Mouse (Mus musculus) layer of hippocampus, adult 6 months (tissue): ENCODE data around the gene Sf3b3. TPM values are rescaled to one million over a fixed set of nuclear protein-coding genes. Genes with fewer than 3 reads are reported as not detected.

Experiments used
- long read RNA-seq, 2 experiments: library from polyadenylated mRNA; unstranded; transcript quantifications; one replicate each; pipeline ENCODE4 v2.0.0; 2019 to 2020
- polyA plus RNA-seq: library from polyadenylated mRNA; unstranded; fragments of <200 nt; fragmentation: Nextera tagmentation; gene quantifications from 2 replicates; pipeline ENCODE4 v1.2.3, GENCODE M21; 2021

The Sf3b3 gene
- polyA plus RNA-seq, result 25.0 and 29.1 TPM in 2 replicates
- long read RNA-seq, experiment 1, full-length matches to known transcripts, result 31 of 60 reads
- long read RNA-seq, experiment 1, partial matches to known transcripts, result 23 of 60 reads
- long read RNA-seq, experiment 1, other reads (novel, unspliced or antisense), result 6 of 60 reads
- long read RNA-seq, experiment 2, full-length matches to known transcripts, result 285 of 359 reads
- long read RNA-seq, experiment 2, partial matches to known transcripts, result 27 of 359 reads
- long read RNA-seq, experiment 2, other reads (novel, unspliced or antisense), result 47 of 359 reads

DNA sequence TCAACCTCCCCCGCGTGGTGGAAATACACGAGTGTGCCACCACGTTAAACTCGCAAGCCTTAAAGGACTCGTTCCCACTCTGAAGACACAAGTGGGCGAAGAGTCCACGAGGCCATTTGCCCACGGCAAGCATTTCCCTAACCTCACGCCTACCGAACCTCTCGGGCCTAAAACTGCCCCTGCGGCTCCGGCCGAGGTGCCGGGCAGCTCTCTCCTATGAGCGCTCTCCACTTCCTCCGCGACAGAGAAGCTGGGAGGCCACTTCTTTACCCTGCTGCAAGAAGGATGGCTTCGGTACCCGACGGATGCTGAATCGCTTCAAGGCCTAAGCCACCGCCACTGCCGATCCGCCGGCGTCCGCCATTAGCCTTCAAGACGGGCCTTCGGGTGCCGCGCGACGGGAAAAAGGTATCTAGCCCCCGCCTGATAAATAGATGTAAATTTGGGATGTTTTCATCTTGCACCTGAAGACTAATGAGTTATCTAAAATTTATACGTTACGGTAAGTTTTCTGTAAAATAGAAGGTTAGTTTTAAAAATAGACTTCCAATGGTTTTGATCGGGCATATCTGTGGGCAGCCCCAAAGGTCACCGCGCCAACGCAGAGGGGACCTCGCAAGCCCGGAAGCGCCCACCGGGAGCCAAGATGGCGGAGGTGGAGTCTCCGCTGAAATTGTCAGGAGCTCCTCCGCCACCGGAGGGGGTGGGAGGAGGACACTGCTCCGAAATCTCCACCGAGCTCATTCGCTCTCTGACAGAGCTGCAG is at the start of gene Sf3b3, which contains the start of gene Cog4:
Gene Sf3b3 (minus strand): TSS at position 383 of the 766 bp plus-strand sequence.
Gene Cog4 (plus strand): TSS at position 196 of the 766 bp plus-strand sequence.

DNA sequence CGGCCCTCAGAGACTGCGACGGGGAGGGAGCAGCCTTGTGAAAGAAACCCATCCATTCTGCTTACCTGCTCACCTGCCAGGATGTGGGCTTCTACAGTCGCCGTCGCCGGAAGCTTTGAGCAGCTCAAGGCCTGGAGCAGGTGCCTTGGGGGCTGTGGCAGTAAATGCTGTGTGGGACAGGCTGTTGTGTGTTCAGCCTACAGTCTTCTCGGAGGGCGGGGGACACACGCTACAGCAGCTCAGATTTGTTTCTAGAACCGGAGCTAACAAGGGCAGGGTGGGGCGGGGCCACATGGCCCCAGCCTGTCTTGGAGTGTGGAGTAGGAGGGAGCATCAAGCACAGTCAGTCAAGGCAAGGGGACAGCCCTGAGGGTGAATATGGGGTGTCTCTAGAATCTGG is 40.9 kb downstream of the Sf3b3 start, which contains the start of gene Il34:
Gene Il34 (minus strand): TSS at position 256 of the 400 bp plus-strand sequence.

Other genes starting within 250 kb of the Sf3b3 start
- gene Vac14, start 228.2 kb downstream of the Sf3b3 start, polyA plus RNA-seq, result 5.6 and 6.4 TPM in 2 replicates
- gene Mtss1l, start 125.3 kb downstream of the Sf3b3 start, polyA plus RNA-seq, result 23.3 and 27.4 TPM in 2 replicates
- 41.3 and 43.5 TPM in 2 replicates for gene Il34, start 40.9 kb downstream of the Sf3b3 start, polyA plus RNA-seq
- gene Cog4, start 187 bp downstream of the Sf3b3 start, polyA plus RNA-seq, result 28.0 and 28.6 TPM in 2 replicates
- gene Fuk, start 55.7 kb upstream of the Sf3b3 start, polyA plus RNA-seq, result 4.7 and 5.2 TPM in 2 replicates
- 11.3 and 11.7 TPM in 2 replicates for gene St3gal2, start 73.1 kb upstream of the Sf3b3 start, polyA plus RNA-seq
- 6.4 and 6.7 TPM in 2 replicates for gene Ddx19a, start 151.0 kb upstream of the Sf3b3 start, polyA plus RNA-seq
- gene Ddx19b, start 185.0 kb upstream of the Sf3b3 start, polyA plus RNA-seq, result 3.9 and 4.2 TPM in 2 replicates
- gene Aars, start 186.4 kb upstream of the Sf3b3 start, polyA plus RNA-seq, result 44.9 and 47.2 TPM in 2 replicates
- gene Exosc6, start 209.6 kb upstream of the Sf3b3 start, polyA plus RNA-seq, result not detected in 2 replicates
- gene Clec18a, start 245.6 kb upstream of the Sf3b3 start, polyA plus RNA-seq, result 1.7 and 3.3 TPM in 2 replicates
- 4.6 and 5.7 TPM in 2 replicates for gene Pdpr, start 247.8 kb upstream of the Sf3b3 start, polyA plus RNA-seq